In genomic region chr8:105620211-105620610, GRCm38 (mm10) we compare ENCODE assay signal across 15 mouse cellular contexts. TPM values are rescaled to one million over a fixed set of nuclear protein-coding genes. Genes with fewer than 3 reads are reported as not detected.
"Had no signal": no experiment of that assay in that cellular context is flagged by ENCODE, and none has a peak within 500 bp of the region (broad histone marks: within the 10 kb centered on the region; RNA-seq: fewer than 3 reads in every experiment).

No protein-coding gene starts in this region.

- H3K27me3 ChIP-seq: limb, embryonic 15.5 days had no signal

- H3K9me3 ChIP-seq: limb, embryonic 15.5 days; midbrain, embryonic 12.5 days; neural tube, embryonic 12.5 days had no signal

- H3K4me2 ChIP-seq: limb, embryonic 15.5 days; midbrain, embryonic 12.5 days; neural tube, embryonic 12.5 days had no signal

- H3K4me3 ChIP-seq: limb, embryonic 15.5 days; midbrain, embryonic 12.5 days; neural tube, embryonic 12.5 days had no signal

- DNase-seq: kidney, adult 11 months; kidney, adult 9 months; kidney, postnatal 36 days; lung, adult 18-20 months; retina, postnatal 1 day; right cerebral cortex, postnatal 25 days had no signal

- H3K9ac ChIP-seq: limb, embryonic 15.5 days; liver, embryonic 14.5 days; midbrain, embryonic 12.5 days; neural tube, embryonic 12.5 days had no signal

- ATAC-seq: midbrain, embryonic 16.5 days had no signal

- H3K27ac ChIP-seq: kidney, postnatal 0 days; limb, embryonic 15.5 days; liver, embryonic 14.5 days; midbrain, embryonic 12.5 days; neural tube, embryonic 12.5 days had no signal

RNA-seq across cellular contexts. Expression of gene Agrp, which starts 17.0 kb away (rescaled TPM):
- total RNA-seq: layer of hippocampus, postnatal 14 days; left cerebral cortex, adult 18-20 months; megakaryocyte-erythroid progenitor cell, adult 5-6 weeks had no signal
